Mouse (Mus musculus): ENCODE results near the gene Osmr. TPM values are rescaled to one million over a fixed set of nuclear protein-coding genes. Genes with fewer than 3 reads are reported as not detected.
"Not testable (repeated sequence)": the region's sequence is repeated elsewhere in the genome, so short reads cannot be mapped to it uniquely, and the experiment has no call there.

The Osmr gene
- polyA plus RNA-seq, 1 experiment from 2014 or later = 1.6 TPM

- WGBS = 74% methylated on average over 4 of the region's 4 CpGs
- H3K9ac ChIP-seq (ENCODE audit: low read depth, low read length) = no peak overlapping the region
- no peak overlapping the region for H3K4me3 ChIP-seq (ENCODE audit: low read length)
- H3K4me1 ChIP-seq (ENCODE audit: control insufficient read depth, insufficient read depth, low read length) = no peaks in the 10 kb centered on the region
- no peak overlapping the region for H3K27ac ChIP-seq (ENCODE audit: low read depth, low read length)
- H3K4me2 ChIP-seq (replicated peaks; ENCODE audit: low read depth, low read length) = no peak overlapping the region
- H3K36me3 ChIP-seq (ENCODE audit: control insufficient read depth, insufficient read depth, low read length) = no peaks in the 10 kb centered on the region
- H3K9me3 ChIP-seq (ENCODE audit: control insufficient read depth, low read length) = 0 out of 2 replicates have a peak, but pooled peaks cover 3% of the 10 kb centered on the region
- no peak for ATAC-seq (ENCODE audit: low FRiP score, low TSS enrichment)
- no peaks in the 10 kb centered on the region for H3K27me3 ChIP-seq (ENCODE audit: control insufficient read depth, insufficient read depth, low read length)
Observed at GRCm38 (mm10) chr15:6815807-6816206, 59.0 kb downstream of the Osmr start.

- over 99% methylated on average over 8 of the region's 8 CpGs for WGBS
- peaks cover 25% of the 10 kb centered on the region for H3K36me3 ChIP-seq (ENCODE audit: control insufficient read depth, insufficient read depth, low read length)
- H3K9me3 ChIP-seq (ENCODE audit: control insufficient read depth, low read length); H3K4me2 ChIP-seq (replicated peaks; ENCODE audit: low read depth, low read length); H3K9ac ChIP-seq (ENCODE audit: low read depth, low read length); H3K4me3 ChIP-seq (ENCODE audit: low read length); H3K27me3 ChIP-seq (ENCODE audit: control insufficient read depth, insufficient read depth, low read length); H3K27ac ChIP-seq (ENCODE audit: low read depth, low read length); ATAC-seq (ENCODE audit: low FRiP score, low TSS enrichment); H3K4me1 ChIP-seq (ENCODE audit: control insufficient read depth, insufficient read depth, low read length): not testable (repeated sequence)
Observed at GRCm38 (mm10) chr15:6801212-6801611, 73.6 kb downstream of the Osmr start.

GRCm38 (mm10) chr15:6792846-6793245 is 81.9 kb downstream of the Osmr start:
- no peaks in the 10 kb centered on the region for H3K4me1 ChIP-seq (ENCODE audit: control insufficient read depth, insufficient read depth, low read length)
- H3K27ac ChIP-seq (ENCODE audit: low read depth, low read length) = no peak overlapping the region
- H3K4me3 ChIP-seq (ENCODE audit: low read length) = no peak overlapping the region
- H3K4me2 ChIP-seq (replicated peaks; ENCODE audit: low read depth, low read length) = no peak overlapping the region
- no peaks in the 10 kb centered on the region for H3K9me3 ChIP-seq (ENCODE audit: control insufficient read depth, low read length)
- H3K9ac ChIP-seq (ENCODE audit: low read depth, low read length) = no peak overlapping the region
- 90% methylated on average over 7 of the region's 7 CpGs for WGBS
- ATAC-seq (ENCODE audit: low FRiP score, low TSS enrichment) = no peak
- no peaks in the 10 kb centered on the region for H3K27me3 ChIP-seq (ENCODE audit: control insufficient read depth, insufficient read depth, low read length)
- peaks cover 89% of the 10 kb centered on the region for H3K36me3 ChIP-seq (ENCODE audit: control insufficient read depth, insufficient read depth, low read length)

GRCm38 (mm10) chr15:6791648-6792047 is 83.1 kb downstream of the Osmr start:
- Histone ChIP-seq H3K9me3 (ENCODE audit: control insufficient read depth, low read length) (no peaks in the 10 kb centered on the region), H3K27me3 (ENCODE audit: control insufficient read depth, insufficient read depth, low read length) (no peaks in the 10 kb centered on the region), H3K9ac (ENCODE audit: low read depth, low read length) (no peak overlapping the region), H3K36me3 (ENCODE audit: control insufficient read depth, insufficient read depth, low read length) (peaks cover 89% of the 10 kb centered on the region), H3K4me3 (ENCODE audit: low read length) (no peak overlapping the region), H3K27ac (ENCODE audit: low read depth, low read length) (no peak overlapping the region), H3K4me1 (ENCODE audit: control insufficient read depth, insufficient read depth, low read length) (no peaks in the 10 kb centered on the region), H3K4me2 (replicated peaks; ENCODE audit: low read depth, low read length) (no peak overlapping the region)
- ATAC-seq (ENCODE audit: low FRiP score, low TSS enrichment) = no peak
- 94% methylated on average over 11 of the region's 11 CpGs for WGBS

GRCm38 (mm10) chr15:6790011-6790410 is 84.8 kb downstream of the Osmr start:
- 93% methylated on average over 7 of the region's 7 CpGs for WGBS
- Histone ChIP-seq H3K4me3 (ENCODE audit: low read length) (no peak overlapping the region), H3K27me3 (ENCODE audit: control insufficient read depth, insufficient read depth, low read length) (no peaks in the 10 kb centered on the region), H3K27ac (ENCODE audit: low read depth, low read length) (no peak overlapping the region), H3K4me2 (replicated peaks; ENCODE audit: low read depth, low read length) (no peak overlapping the region), H3K4me1 (ENCODE audit: control insufficient read depth, insufficient read depth, low read length) (no peaks in the 10 kb centered on the region), H3K9ac (ENCODE audit: low read depth, low read length) (no peak overlapping the region), H3K9me3 (ENCODE audit: control insufficient read depth, low read length) (no peaks in the 10 kb centered on the region), H3K36me3 (ENCODE audit: control insufficient read depth, insufficient read depth, low read length) (peaks cover 86% of the 10 kb centered on the region)
- ATAC-seq (ENCODE audit: low FRiP score, low TSS enrichment) = no peak

- 92% methylated on average over 10 of the region's 10 CpGs for WGBS
- H3K36me3 ChIP-seq (ENCODE audit: control insufficient read depth, insufficient read depth, low read length) = peaks cover 81% of the 10 kb centered on the region
Observed at GRCm38 (mm10) chr15:6787236-6787635, 87.5 kb downstream of the Osmr start.

GRCm38 (mm10) chr15:6786212-6786611 is 88.6 kb downstream of the Osmr start:
- ATAC-seq (ENCODE audit: low FRiP score, low TSS enrichment) = no peak
- no peak overlapping the region for H3K27ac ChIP-seq (ENCODE audit: low read depth, low read length)
- no peak overlapping the region for H3K4me2 ChIP-seq (replicated peaks; ENCODE audit: low read depth, low read length)
- H3K27me3 ChIP-seq (ENCODE audit: control insufficient read depth, insufficient read depth, low read length) = no peaks in the 10 kb centered on the region
- H3K4me3 ChIP-seq (ENCODE audit: low read length) = no peak overlapping the region
- peaks cover 80% of the 10 kb centered on the region for H3K36me3 ChIP-seq (ENCODE audit: control insufficient read depth, insufficient read depth, low read length)
- no peaks in the 10 kb centered on the region for H3K4me1 ChIP-seq (ENCODE audit: control insufficient read depth, insufficient read depth, low read length)
- H3K9ac ChIP-seq (ENCODE audit: low read depth, low read length) = no peak overlapping the region
- no peaks in the 10 kb centered on the region for H3K9me3 ChIP-seq (ENCODE audit: control insufficient read depth, low read length)
- 93% methylated on average over 10 of the region's 10 CpGs for WGBS

More at GRCm38 (mm10) chr15:6787236-6787635, 87.5 kb downstream of the Osmr start:
- H3K4me2 ChIP-seq (replicated peaks; ENCODE audit: low read depth, low read length) = no peak overlapping the region
- no peaks in the 10 kb centered on the region for H3K9me3 ChIP-seq (ENCODE audit: control insufficient read depth, low read length)
- ATAC-seq (ENCODE audit: low FRiP score, low TSS enrichment) = no peak
- H3K4me3 ChIP-seq (ENCODE audit: low read length) = no peak overlapping the region
- no peaks in the 10 kb centered on the region for H3K4me1 ChIP-seq (ENCODE audit: control insufficient read depth, insufficient read depth, low read length)
- H3K27ac ChIP-seq (ENCODE audit: low read depth, low read length) = no peak overlapping the region
- H3K9ac ChIP-seq (ENCODE audit: low read depth, low read length) = no peak overlapping the region
- H3K27me3 ChIP-seq (ENCODE audit: control insufficient read depth, insufficient read depth, low read length) = no peaks in the 10 kb centered on the region

- H3K4me3 ChIP-seq (ENCODE audit: low read length) = no peak overlapping the region
- no peaks in the 10 kb centered on the region for H3K4me1 ChIP-seq (ENCODE audit: control insufficient read depth, insufficient read depth, low read length)
- WGBS = 92% methylated on average over 3 of the region's 3 CpGs
- H3K9ac ChIP-seq (ENCODE audit: low read depth, low read length) = no peak overlapping the region
- ATAC-seq (ENCODE audit: low FRiP score, low TSS enrichment) = no peak
- H3K36me3 ChIP-seq (ENCODE audit: control insufficient read depth, insufficient read depth, low read length) = peaks cover 65% of the 10 kb centered on the region
- H3K27ac ChIP-seq (ENCODE audit: low read depth, low read length) = no peak overlapping the region
- H3K9me3 ChIP-seq (ENCODE audit: control insufficient read depth, low read length) = no peaks in the 10 kb centered on the region
- no peak overlapping the region for H3K4me2 ChIP-seq (replicated peaks; ENCODE audit: low read depth, low read length)
- H3K27me3 ChIP-seq (ENCODE audit: control insufficient read depth, insufficient read depth, low read length) = no peaks in the 10 kb centered on the region
Observed at GRCm38 (mm10) chr15:6772265-6772664, 102.5 kb downstream of the Osmr start.
